Mouse (Mus musculus): ENCODE measurements around the gene Gm49369.

Gene Gm49369

GRCm38 (mm10) chr7:142394261-142395190 is 12.1 kb upstream of the Gm49369 start:
- no peak for DNase-seq (ENCODE audit: low spot score in 2 of 2)

- DNase-seq (ENCODE audit: low spot score in 2 of 2): peak; percentile 79
Observed at GRCm38 (mm10) chr7:142393191-142393590, 10.7 kb upstream of the Gm49369 start.

GRCm38 (mm10) chr7:142391609-142392008 is 9.1 kb upstream of the Gm49369 start:
- DNase-seq (ENCODE audit: low spot score in 2 of 2): no peak

GRCm38 (mm10) chr7:142391108-142391507 is 8.6 kb upstream of the Gm49369 start:
- DNase-seq (ENCODE audit: low spot score in 2 of 2): no peak

- DNase-seq (ENCODE audit: low spot score in 2 of 2): no peak
Observed at GRCm38 (mm10) chr7:142389961-142390650, 7.6 kb upstream of the Gm49369 start.

GRCm38 (mm10) chr7:142388740-142389139 is 6.3 kb upstream of the Gm49369 start:
- DNase-seq (ENCODE audit: low spot score in 2 of 2): no peak

GRCm38 (mm10) chr7:142388198-142388597 is 5.7 kb upstream of the Gm49369 start:
- no peak for DNase-seq (ENCODE audit: low spot score in 2 of 2)

- peak; percentile 98 to 99 for DNase-seq (ENCODE audit: low spot score in 2 of 2)
Observed at GRCm38 (mm10) chr7:142387419-142388148, 5.1 kb upstream of the Gm49369 start, which contains the start of gene Ctsd. Gene Ctsd (minus strand): TSS chr7:142388038.

GRCm38 (mm10) chr7:142386621-142387201 is 4.2 kb upstream of the Gm49369 start:
- DNase-seq (ENCODE audit: low spot score in 2 of 2): peak in 1 of 2 experiments; percentile 38

- no peak for DNase-seq (ENCODE audit: low spot score in 2 of 2)
Observed at GRCm38 (mm10) chr7:142385742-142386403, 3.4 kb upstream of the Gm49369 start.

- DNase-seq (ENCODE audit: low spot score in 2 of 2): no peak
Observed at GRCm38 (mm10) chr7:142384306-142384705, 1.8 kb upstream of the Gm49369 start.

- no peak for DNase-seq (ENCODE audit: low spot score in 2 of 2)
Observed at GRCm38 (mm10) chr7:142381175-142381574, 1.3 kb downstream of the Gm49369 start.

GRCm38 (mm10) chr7:142379186-142379585 is 3.3 kb downstream of the Gm49369 start:
- DNase-seq (ENCODE audit: low spot score in 2 of 2): no peak

- no peak for DNase-seq (ENCODE audit: low spot score in 2 of 2)
Observed at GRCm38 (mm10) chr7:142377233-142377925, 5.1 kb downstream of the Gm49369 start.

GRCm38 (mm10) chr7:142376096-142376495 is 6.4 kb downstream of the Gm49369 start:
- DNase-seq (ENCODE audit: low spot score in 2 of 2): no peak

GRCm38 (mm10) chr7:142375261-142375724 is 7.2 kb downstream of the Gm49369 start:
- peak; percentile 62 to 77 for DNase-seq (ENCODE audit: low spot score in 2 of 2)

GRCm38 (mm10) chr7:142374413-142375015 is 8.0 kb downstream of the Gm49369 start:
- no peak for DNase-seq (ENCODE audit: low spot score in 2 of 2)

- DNase-seq (ENCODE audit: low spot score in 2 of 2): no peak
Observed at GRCm38 (mm10) chr7:142373641-142374412, 8.6 kb downstream of the Gm49369 start, which contains the start of gene Ifitm10. Gene Ifitm10 (minus strand): TSS chr7:142373753.

- DNase-seq (ENCODE audit: low spot score in 2 of 2): no peak
Observed at GRCm38 (mm10) chr7:142373039-142373438, 9.4 kb downstream of the Gm49369 start.

Data from urinary bladder, postnatal 36 days (tissue).